Comparison of ENCODE assay signal across 22 mouse cellular contexts in genomic region chr3:70190741-70191140, GRCm38 (mm10).
DNase-seq lines count a peak whose midpoint lies in the region; ATAC-seq and TF ChIP-seq lines count a peak whose summit lies in the region.
"Had no signal": no experiment of that assay in that cellular context is flagged by ENCODE, and none has a peak within 500 bp of the region (broad histone marks: within the 10 kb centered on the region; RNA-seq: fewer than 3 reads in every experiment).

No protein-coding gene starts in this region.

- no peaks in the 10 kb centered on the region for H3K27me3 ChIP-seq in forebrain, postnatal 0 days (ENCODE audit: insufficient read depth, low read length)
- H3K27me3 ChIP-seq in forebrain, embryonic 16.5 days (replicated peaks; ENCODE audit: control insufficient read depth, insufficient read depth, low read length) = no peaks in the 10 kb centered on the region
- no peaks in the 10 kb centered on the region for H3K27me3 ChIP-seq in limb, embryonic 14.5 days (ENCODE audit: control insufficient read depth, insufficient read depth, low read length)
- H3K27me3 ChIP-seq in limb, embryonic 10.5 days (ENCODE audit: low read depth, poor library complexity, severe bottlenecking) = no peaks in the 10 kb centered on the region
- no peaks in the 10 kb centered on the region for H3K27me3 ChIP-seq in heart, embryonic 10.5 days (ENCODE audit: insufficient read depth, poor library complexity, severe bottlenecking)
- H3K27me3 ChIP-seq: embryonic facial prominence, embryonic 13.5 days; heart, embryonic 13.5 days; hindbrain, embryonic 13.5 days had no signal

- no peak overlapping the region for H3K27ac ChIP-seq in forebrain, postnatal 0 days (ENCODE audit: low read depth, low read length)
- H3K27ac ChIP-seq in forebrain, embryonic 16.5 days (ENCODE audit: low read length) = no peak overlapping the region
- no peak overlapping the region for H3K27ac ChIP-seq in limb, embryonic 14.5 days (replicated peaks; ENCODE audit: low read depth, low read length)
- H3K27ac ChIP-seq in limb, embryonic 10.5 days = no peak overlapping the region
- no peak overlapping the region for H3K27ac ChIP-seq in heart, embryonic 10.5 days
- H3K27ac ChIP-seq: embryonic facial prominence, embryonic 13.5 days; forebrain, embryonic 10.5 days; heart, embryonic 13.5 days; hindbrain, embryonic 13.5 days had no signal

- TF ChIP-seq POLR2A in limb, embryonic 14.5 days (IDR thresholded peaks at IDR 0.05; ENCODE audit: borderline replicate concordance, extremely low read depth, insufficient read depth, insufficient read length) = no peak
- TF ChIP-seq POLR2A in brain, embryonic 14.5 days (IDR thresholded peaks at IDR 0.05; ENCODE audit: borderline replicate concordance, extremely low read depth, insufficient read depth, insufficient read length, poor library complexity, severe bottlenecking) = no peak

- no peak overlapping the region for H3K4me2 ChIP-seq in forebrain, postnatal 0 days (ENCODE audit: low read depth)
- no peak overlapping the region for H3K4me2 ChIP-seq in forebrain, embryonic 16.5 days (ENCODE audit: low read length)
- no peak overlapping the region for H3K4me2 ChIP-seq in limb, embryonic 14.5 days (replicated peaks; ENCODE audit: low read depth, low read length, severe bottlenecking)
- H3K4me2 ChIP-seq: embryonic facial prominence, embryonic 13.5 days; heart, embryonic 13.5 days; hindbrain, embryonic 13.5 days had no signal

- no peaks in the 10 kb centered on the region for H3K9me3 ChIP-seq in forebrain, postnatal 0 days (ENCODE audit: low read length)
- H3K9me3 ChIP-seq in forebrain, embryonic 16.5 days (ENCODE audit: control insufficient read depth, low read length) = no peaks in the 10 kb centered on the region
- H3K9me3 ChIP-seq in limb, embryonic 14.5 days (ENCODE audit: control insufficient read depth, low read length) = no peaks in the 10 kb centered on the region
- H3K9me3 ChIP-seq in limb, embryonic 10.5 days (replicated peaks) = no peaks in the 10 kb centered on the region
- no peaks in the 10 kb centered on the region for H3K9me3 ChIP-seq in heart, embryonic 10.5 days
- H3K9me3 ChIP-seq: embryonic facial prominence, embryonic 13.5 days; forebrain, embryonic 10.5 days; heart, embryonic 13.5 days; hindbrain, embryonic 13.5 days had no signal

- ATAC-seq in forebrain, postnatal 0 days = no peak
- ATAC-seq in forebrain, embryonic 16.5 days = no peak
- ATAC-seq in limb, embryonic 14.5 days (ENCODE audit: low FRiP score, low read depth) = peak; percentile 44; the same call in 1 of the 2 replicates
- ATAC-seq: forebrain, embryonic 14.5 days; intestine, embryonic 16.5 days had no signal

- H3K36me3 ChIP-seq in forebrain, postnatal 0 days (ENCODE audit: insufficient read depth) = no peaks in the 10 kb centered on the region
- H3K36me3 ChIP-seq in forebrain, embryonic 16.5 days (ENCODE audit: control insufficient read depth, insufficient read depth) = no peaks in the 10 kb centered on the region
- H3K36me3 ChIP-seq in limb, embryonic 14.5 days (ENCODE audit: control insufficient read depth, insufficient read depth, low read length) = no peaks in the 10 kb centered on the region
- H3K36me3 ChIP-seq in limb, embryonic 10.5 days = no peaks in the 10 kb centered on the region
- H3K36me3 ChIP-seq in heart, embryonic 10.5 days = no peaks in the 10 kb centered on the region
- H3K36me3 ChIP-seq: embryonic facial prominence, embryonic 13.5 days; forebrain, embryonic 10.5 days; heart, embryonic 13.5 days; hindbrain, embryonic 13.5 days had no signal

- H3K4me1 ChIP-seq in forebrain, postnatal 0 days (ENCODE audit: insufficient read depth) = no peaks in the 10 kb centered on the region
- no peaks in the 10 kb centered on the region for H3K4me1 ChIP-seq in forebrain, embryonic 16.5 days (replicated peaks; ENCODE audit: control insufficient read depth, insufficient read depth, low read length)
- no peaks in the 10 kb centered on the region for H3K4me1 ChIP-seq in limb, embryonic 14.5 days (ENCODE audit: control insufficient read depth, insufficient read depth, low read length)
- no peaks in the 10 kb centered on the region for H3K4me1 ChIP-seq in limb, embryonic 10.5 days
- H3K4me1 ChIP-seq in heart, embryonic 10.5 days = no peaks in the 10 kb centered on the region
- H3K4me1 ChIP-seq: embryonic facial prominence, embryonic 13.5 days; forebrain, embryonic 10.5 days; heart, embryonic 13.5 days; hindbrain, embryonic 13.5 days had no signal

- peak; percentile 7 for DNase-seq in forebrain, postnatal 0 days
- peak; percentile 66 for DNase-seq in limb, embryonic 14.5 days (ENCODE audit: low spot score)
- DNase-seq in limb, embryonic 10.5 days (ENCODE audit: low spot score) = no peak
- peak; percentile 19 for DNase-seq in brain, embryonic 14.5 days (ENCODE audit: low read depth)
- DNase-seq in skeletal muscle tissue, adult 2 months (ENCODE audit: low read depth, low spot score) = peak; percentile 15
- DNase-seq in thymus, postnatal 36 days = no peak
- no peak for DNase-seq in heart, embryonic 10.5 days (ENCODE audit: low spot score)
- DNase-seq: adrenal gland, adult 8-10 months; adrenal gland, postnatal 36 days; cerebellum, adult 11-12 months; cerebellum, adult 9-10 months; cerebellum, postnatal 25 days; gastrocnemius, postnatal 14 days; heart, postnatal 36 days had no signal

- no peak overlapping the region for H3K4me3 ChIP-seq in forebrain, postnatal 0 days (ENCODE audit: low read depth, low read length)
- no peak overlapping the region for H3K4me3 ChIP-seq in forebrain, embryonic 16.5 days (replicated peaks; ENCODE audit: low read length)
- H3K4me3 ChIP-seq in limb, embryonic 14.5 days (replicated peaks; ENCODE audit: low read length) = no peak overlapping the region
- H3K4me3 ChIP-seq in limb, embryonic 10.5 days = no peak overlapping the region
- no peak overlapping the region for H3K4me3 ChIP-seq in heart, embryonic 10.5 days
- H3K4me3 ChIP-seq: embryonic facial prominence, embryonic 13.5 days; erythroblast, embryonic 14.5 days; forebrain, embryonic 10.5 days; heart, embryonic 13.5 days; hindbrain, embryonic 13.5 days had no signal

- no peak for TF ChIP-seq CTCF in forebrain, postnatal 0 days (IDR thresholded peaks at IDR 0.05; ENCODE audit: low read depth)
- TF ChIP-seq CTCF in brain, embryonic 14.5 days (IDR thresholded peaks at IDR 0.05; ENCODE audit: borderline replicate concordance, extremely low read depth, insufficient read depth, insufficient read length) = no peak

- no peak overlapping the region for H3K9ac ChIP-seq in forebrain, postnatal 0 days
- H3K9ac ChIP-seq in forebrain, embryonic 16.5 days (replicated peaks; ENCODE audit: low read depth, low read length) = no peak overlapping the region
- no peak overlapping the region for H3K9ac ChIP-seq in limb, embryonic 14.5 days (ENCODE audit: low read depth, low read length, severe bottlenecking)
- H3K9ac ChIP-seq: embryonic facial prominence, embryonic 13.5 days; heart, embryonic 13.5 days; hindbrain, embryonic 13.5 days had no signal

Comparison
In these comparisons a context has a peak if more than half of its experiments do, and no peak if none do; other contexts are left out.
1. DNase-seq: peak in forebrain, postnatal 0 days (single experiment), limb, embryonic 14.5 days (single experiment), brain, embryonic 14.5 days (single experiment) and skeletal muscle tissue, adult 2 months (single experiment); none in limb, embryonic 10.5 days (single experiment), thymus, postnatal 36 days (0 of 2) and heart, embryonic 10.5 days (single experiment).